Mouse (Mus musculus) right cerebral cortex, postnatal 25 days (tissue): ENCODE data around the gene Dld.

Experiments used
- DNase-seq: peaks from one replicate; pipeline ENCODE4 v3.0.0; 2022

Dld gene

DNA sequence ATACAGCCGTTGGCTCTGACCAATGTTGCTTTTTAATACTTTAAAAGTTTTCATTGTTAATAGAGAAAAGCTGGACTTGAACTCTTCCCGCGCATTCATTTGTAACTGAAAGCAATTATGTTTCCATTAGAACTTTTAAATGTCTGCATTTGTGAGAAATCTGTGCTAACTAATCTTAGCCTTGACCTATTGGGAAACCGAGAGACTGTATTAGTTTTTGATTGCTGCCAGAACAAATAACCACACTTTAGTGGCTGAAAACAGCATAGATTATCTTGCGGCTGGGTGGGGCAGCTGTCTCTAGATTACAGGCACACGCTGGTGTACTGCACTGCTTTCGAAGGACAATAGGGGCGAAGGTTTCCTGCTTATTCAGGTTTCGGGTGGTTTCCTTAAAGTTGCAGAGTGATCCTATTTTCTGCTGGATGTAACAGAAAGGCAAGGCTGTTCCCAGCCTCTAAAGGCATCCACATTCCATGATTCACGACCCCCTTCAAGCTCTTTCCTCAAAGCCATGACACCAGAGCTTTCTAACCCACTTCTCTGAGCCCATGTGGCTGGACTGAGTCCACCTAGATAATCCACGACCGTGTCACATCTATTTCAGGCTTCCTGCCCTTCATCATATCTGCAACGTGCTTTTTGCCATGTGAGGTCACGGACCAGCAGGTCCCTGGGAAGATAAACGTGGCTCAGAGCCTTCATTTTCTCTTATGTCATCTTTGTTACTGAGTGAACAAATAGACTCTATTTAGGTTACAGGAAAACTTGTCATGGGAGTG, 57.7 kb downstream of the Dld start:
- DNase-seq = no peak

DNA sequence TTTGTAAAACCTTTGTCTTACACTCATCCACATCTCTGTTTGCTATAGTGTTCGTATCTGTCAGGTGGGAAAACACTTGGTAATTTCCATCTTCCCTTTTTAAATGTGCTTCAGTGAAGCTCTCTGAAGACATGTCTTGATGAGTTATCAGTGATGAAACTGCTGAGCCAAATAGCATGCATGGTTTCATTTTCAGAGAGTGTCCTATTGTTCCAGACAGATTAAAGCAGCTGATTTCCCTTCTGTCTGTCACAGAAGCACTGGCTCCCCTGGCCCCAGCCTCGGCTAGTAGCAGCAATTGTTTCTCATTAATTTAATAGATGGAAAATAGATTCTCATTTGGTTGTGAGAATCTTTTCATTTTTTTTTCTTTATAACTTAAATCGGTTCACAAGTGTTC, 60.3 kb downstream of the Dld start:
- no peak for DNase-seq

DNA sequence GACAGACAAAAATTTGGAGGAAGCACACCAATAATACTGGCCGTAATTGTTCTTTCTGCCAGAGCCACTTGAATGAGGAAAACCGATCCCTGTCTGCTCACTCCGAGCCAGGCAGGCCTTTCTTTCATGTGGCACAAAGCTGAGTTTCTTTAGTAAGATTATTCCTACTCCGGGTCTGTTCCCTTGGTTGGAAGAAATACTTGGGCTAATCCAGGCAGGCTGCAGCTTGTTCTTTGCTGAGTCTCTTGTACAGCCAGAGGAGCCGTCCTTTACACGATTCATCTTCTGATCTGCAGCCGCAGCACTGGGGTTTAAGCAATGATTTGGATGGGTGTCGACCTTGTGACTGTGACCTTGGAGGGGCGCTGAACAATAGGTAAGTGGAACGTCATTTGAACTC, 62.2 kb downstream of the Dld start:
- DNase-seq = no peak

DNA sequence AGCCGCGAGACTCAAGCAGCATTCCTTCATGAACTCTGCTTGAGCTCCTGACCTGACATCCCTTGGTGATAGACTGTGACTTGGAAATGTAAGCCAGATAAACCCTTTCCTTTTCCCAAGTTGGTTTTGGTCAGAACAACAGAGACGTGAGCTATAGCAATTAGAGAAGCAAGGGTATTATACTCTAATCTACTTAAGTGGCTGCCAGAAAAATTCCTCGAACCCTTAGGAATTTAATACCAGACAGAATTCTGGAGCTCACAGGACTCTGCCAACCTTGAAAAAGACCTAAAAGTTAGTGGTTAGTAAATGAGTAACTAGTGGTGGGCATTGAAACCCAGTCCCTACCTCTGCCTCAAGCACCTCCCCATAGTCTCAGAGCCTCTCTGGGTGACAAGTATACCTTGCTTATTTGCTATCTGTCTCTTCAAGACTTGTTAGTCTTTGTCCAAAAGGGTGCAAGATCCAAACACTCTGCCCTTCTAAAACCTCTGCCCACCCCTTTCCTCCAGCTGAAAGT, 67.6 kb downstream of the Dld start:
- no peak for DNase-seq

DNA sequence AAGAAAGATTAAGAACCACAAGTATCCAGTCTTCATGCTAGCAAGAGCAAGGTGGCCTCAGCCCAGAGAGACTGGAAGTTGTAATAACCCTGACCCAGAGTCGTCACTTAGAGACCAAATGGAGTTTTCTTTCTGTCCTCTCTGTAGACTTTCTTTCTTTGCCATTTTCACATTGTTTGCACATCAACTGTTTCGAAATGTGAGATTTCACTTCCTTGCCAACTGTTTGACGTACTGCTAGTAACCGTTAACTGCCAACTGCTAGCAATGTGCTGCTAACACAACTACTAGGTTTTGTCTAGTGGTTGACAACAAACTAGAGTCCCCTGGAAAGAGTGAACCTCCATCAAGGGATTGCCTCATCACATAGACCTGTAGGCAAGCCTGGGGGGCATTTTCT, 68.1 kb downstream of the Dld start:
- no peak for DNase-seq

DNA sequence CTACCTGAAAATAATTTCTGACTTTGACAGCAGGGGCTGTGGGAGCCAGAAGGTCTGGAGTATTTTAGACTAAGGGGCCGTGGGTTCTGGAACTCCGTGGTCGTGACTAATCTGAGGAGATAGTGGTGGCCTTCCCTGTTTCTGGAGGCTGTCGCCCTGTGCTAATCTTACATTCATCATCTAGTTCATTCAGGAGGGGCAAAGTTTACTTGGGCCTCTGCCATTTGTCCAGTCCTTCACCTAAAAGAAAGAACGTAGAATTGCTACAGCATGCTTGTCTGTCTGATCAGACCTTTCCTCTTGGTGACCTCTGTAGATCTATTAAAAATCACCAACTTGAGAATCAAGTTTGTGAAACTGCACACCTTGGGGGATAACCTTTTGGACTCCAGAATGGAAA, 69.0 kb downstream of the Dld start:
- no peak for DNase-seq
